Mouse (Mus musculus): ENCODE measurements around the gene I830077J02Rik. TPM values are rescaled to one million over a fixed set of nuclear protein-coding genes. Genes with fewer than 3 reads are reported as not detected.
"Not testable (repeated sequence)": the region's sequence is repeated elsewhere in the genome, so short reads cannot be mapped to it uniquely, and the experiment has no call there.

The I830077J02Rik gene
- polyA plus RNA-seq, 1 experiment = 1.3 TPM

GRCm38 (mm10) chr3:105921959-105922358 is 10.5 kb downstream of the I830077J02Rik start:
- 44% methylated on average over 2 of the region's 2 CpGs for WGBS
- DNase-seq (ENCODE audit: low read depth, low spot score) = no peak

GRCm38 (mm10) chr3:105920743-105921142 is 11.7 kb downstream of the I830077J02Rik start:
- DNase-seq (ENCODE audit: low read depth, low spot score) = not testable (repeated sequence)

- no peak for DNase-seq (ENCODE audit: low read depth, low spot score)
- 74% methylated on average over 3 of the region's 3 CpGs for WGBS
These were observed 14.1 kb downstream of the I830077J02Rik start for GRCm38 (mm10) chr3:105918355-105918745.

- WGBS = 72% methylated on average over 10 of the region's 10 CpGs
These were observed 14.7 kb downstream of the I830077J02Rik start for GRCm38 (mm10) chr3:105917656-105918354.

GRCm38 (mm10) chr3:105916455-105916854 is 16.0 kb downstream of the I830077J02Rik start:
- DNase-seq (ENCODE audit: low read depth, low spot score) = not testable (repeated sequence)

More at GRCm38 (mm10) chr3:105917656-105918354, 14.7 kb downstream of the I830077J02Rik start:
- DNase-seq (ENCODE audit: low read depth, low spot score) = no peak

GRCm38 (mm10) chr3:105915281-105915680 is 17.2 kb downstream of the I830077J02Rik start:
- DNase-seq (ENCODE audit: low read depth, low spot score) = no peak
- WGBS = 25% methylated on average over 1 of the region's 1 CpGs

GRCm38 (mm10) chr3:105913839-105914681 is 18.4 kb downstream of the I830077J02Rik start:
- DNase-seq (ENCODE audit: low read depth, low spot score) = no peak
- 59% methylated on average over 10 of the region's 10 CpGs for WGBS

GRCm38 (mm10) chr3:105912097-105912880 is 20.2 kb downstream of the I830077J02Rik start:
- 68% methylated on average over 9 of the region's 9 CpGs for WGBS
- DNase-seq (ENCODE audit: low read depth, low spot score) = no peak

GRCm38 (mm10) chr3:105910519-105911190 is 21.8 kb downstream of the I830077J02Rik start:
- DNase-seq (ENCODE audit: low read depth, low spot score) = no peak
- WGBS = 64% methylated on average over 11 of the region's 11 CpGs

GRCm38 (mm10) chr3:105908976-105909375 is 23.5 kb downstream of the I830077J02Rik start:
- WGBS = 93% methylated on average over 4 of the region's 4 CpGs
- no peak for DNase-seq (ENCODE audit: low read depth, low spot score)

GRCm38 (mm10) chr3:105907956-105908655 is 24.4 kb downstream of the I830077J02Rik start:
- 47% methylated on average over 9 of the region's 9 CpGs for WGBS
- DNase-seq (ENCODE audit: low read depth, low spot score) = no peak

GRCm38 (mm10) chr3:105904721-105905120 is 27.7 kb downstream of the I830077J02Rik start:
- 89% methylated on average over 9 of the region's 9 CpGs for WGBS
- no peak for DNase-seq (ENCODE audit: low read depth, low spot score)

- WGBS = 54% methylated on average over 4 of the region's 4 CpGs
- DNase-seq (ENCODE audit: low read depth, low spot score) = no peak
These were observed 28.3 kb downstream of the I830077J02Rik start for GRCm38 (mm10) chr3:105904213-105904612.

GRCm38 (mm10) chr3:105901468-105901867 is 31.0 kb downstream of the I830077J02Rik start:
- DNase-seq (ENCODE audit: low read depth, low spot score) = no peak
- WGBS = 66% methylated on average over 4 of the region's 4 CpGs

- 71% methylated on average over 3 of the region's 3 CpGs for WGBS
- DNase-seq (ENCODE audit: low read depth, low spot score) = no peak
These were observed 31.7 kb downstream of the I830077J02Rik start for GRCm38 (mm10) chr3:105900716-105901115.

- no peak for DNase-seq (ENCODE audit: low read depth, low spot score)
- 73% methylated on average over 6 of the region's 6 CpGs for WGBS
These were observed 32.2 kb downstream of the I830077J02Rik start for GRCm38 (mm10) chr3:105900266-105900665.

- peak; percentile 56 for DNase-seq (ENCODE audit: low read depth, low spot score)
- WGBS = 43% methylated on average over 8 of the region's 8 CpGs
These were observed 32.9 kb downstream of the I830077J02Rik start for GRCm38 (mm10) chr3:105899394-105900147.

- 91% methylated on average over 11 of the region's 11 CpGs for WGBS
These were observed 33.6 kb downstream of the I830077J02Rik start for GRCm38 (mm10) chr3:105898861-105899260.

More at GRCm38 (mm10) chr3:105898861-105899260, 33.6 kb downstream of the I830077J02Rik start:
- DNase-seq (ENCODE audit: low read depth, low spot score) = no peak
